Comparison of ENCODE assay signal across 9 mouse cellular contexts in the genomic region with DNA sequence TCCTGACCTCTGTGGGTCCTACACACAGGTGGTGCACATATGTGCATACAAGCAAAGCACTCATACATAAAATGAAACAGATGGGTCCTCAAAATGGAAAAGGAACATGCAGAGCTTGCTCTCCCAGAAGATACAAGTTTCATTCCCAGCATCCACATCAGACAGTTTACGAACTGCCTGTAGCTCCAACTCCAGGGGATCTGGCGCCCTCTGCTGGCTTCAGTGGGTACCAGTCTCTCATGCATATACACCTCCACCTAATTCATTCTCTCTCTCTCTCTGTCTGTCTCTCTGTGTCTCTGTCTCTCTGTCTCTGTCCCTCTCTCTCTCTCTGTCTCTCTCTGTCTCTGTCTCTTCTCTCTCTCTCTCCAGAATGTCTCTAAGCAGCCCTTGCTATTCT. TPM values are rescaled to one million over a fixed set of nuclear protein-coding genes. Genes with fewer than 3 reads are reported as not detected.
DNase-seq lines count a peak whose midpoint lies in the region; ATAC-seq lines count a peak whose summit lies in the region.
"Had no signal": no experiment of that assay in that cellular context is flagged by ENCODE, and none has a peak within 500 bp of the region (broad histone marks: within the 10 kb centered on the region; RNA-seq: fewer than 3 reads in every experiment).

No protein-coding gene starts in this region.

- 52% methylated on average over 2 of the region's 2 CpGs for WGBS in heart, embryonic 10.5 days
- WGBS in neural tube, embryonic 15.5 days = 50% methylated on average over 2 of the region's 2 CpGs

- no peak for ATAC-seq in neural tube, embryonic 15.5 days (ENCODE audit: low FRiP score)

- intact Hi-C loops in gastrocnemius, postnatal 36 days (cut with DNase I) = no loop called here

- H3K9ac ChIP-seq in neural tube, embryonic 15.5 days (replicated peaks) = no peak overlapping the region
- H3K9ac ChIP-seq: embryonic facial prominence, embryonic 15.5 days had no signal

- peaks cover under 1% of the 10 kb centered on the region; the same call in 1 of the 2 replicates for H3K36me3 ChIP-seq in heart, embryonic 10.5 days
- no peaks in the 10 kb centered on the region for H3K36me3 ChIP-seq in neural tube, embryonic 15.5 days
- H3K36me3 ChIP-seq: embryonic facial prominence, embryonic 15.5 days had no signal

- H3K4me3 ChIP-seq in heart, embryonic 10.5 days = no peak overlapping the region
- H3K4me3 ChIP-seq in neural tube, embryonic 15.5 days (replicated peaks) = no peak overlapping the region
- H3K4me3 ChIP-seq: embryonic facial prominence, embryonic 15.5 days had no signal

- H3K27me3 ChIP-seq in heart, embryonic 10.5 days (ENCODE audit: insufficient read depth, poor library complexity, severe bottlenecking) = no peaks in the 10 kb centered on the region
- no peaks in the 10 kb centered on the region for H3K27me3 ChIP-seq in neural tube, embryonic 15.5 days (replicated peaks)
- H3K27me3 ChIP-seq: embryonic facial prominence, embryonic 15.5 days had no signal

- peak; percentile 41 to 74 for DNase-seq in heart, adult 18-20 months
- no peak for DNase-seq in heart, embryonic 10.5 days (ENCODE audit: low spot score)
- DNase-seq in neural tube, embryonic 10.5 days (ENCODE audit: extremely low spot score, low spot score) = peak; percentile 54
- DNase-seq in adrenal gland, postnatal 10 days = peak; percentile 84
- peak; percentile 48 to 52 for DNase-seq in gastrocnemius, postnatal 36 days
- DNase-seq in mesoderm, embryonic 11.5 days (ENCODE audit: low read depth, low spot score) = peak; percentile 72
- DNase-seq in thymus, postnatal 25 days = peak; percentile 73

- H3K9me3 ChIP-seq in heart, embryonic 10.5 days = no peaks in the 10 kb centered on the region
- H3K9me3 ChIP-seq in neural tube, embryonic 15.5 days (replicated peaks) = no peaks in the 10 kb centered on the region
- H3K9me3 ChIP-seq: embryonic facial prominence, embryonic 15.5 days had no signal

- no peak overlapping the region for H3K4me2 ChIP-seq in neural tube, embryonic 15.5 days
- H3K4me2 ChIP-seq: embryonic facial prominence, embryonic 15.5 days had no signal

- H3K27ac ChIP-seq in heart, embryonic 10.5 days = no peak overlapping the region
- H3K27ac ChIP-seq in neural tube, embryonic 15.5 days (replicated peaks) = no peak overlapping the region
- H3K27ac ChIP-seq: embryonic facial prominence, embryonic 15.5 days had no signal

- H3K4me1 ChIP-seq in heart, embryonic 10.5 days = peaks cover 51% of the 10 kb centered on the region
- peaks cover 20% of the 10 kb centered on the region; the same call in 1 of the 2 replicates for H3K4me1 ChIP-seq in neural tube, embryonic 15.5 days

RNA-seq across cellular contexts. Expression of a gene that starts 19.7 kb away (rescaled TPM):
- 10 to 100 TPM; 10.2 to 10.4 TPM for total RNA-seq in heart, adult 18-20 months (2021)
- polyA plus RNA-seq in heart, embryonic 10.5 days (2016; fragmentation: Nextera tagmentation; extraction: Ambion mirVana) = 23.0 and 28.5 TPM in 2 replicates
- 19.5 and 21.5 TPM in 2 replicates for polyA plus RNA-seq in neural tube, embryonic 15.5 days (2015; fragmentation: Nextera tagmentation; extraction: Ambion mirVana)
- 10 to 100 TPM; 15.4 to 19.1 TPM for total RNA-seq in adrenal gland, postnatal 10 days (2021)
- 10 to 100 TPM; 10.4 to 12.8 TPM for total RNA-seq in gastrocnemius, postnatal 36 days (2021)

RNA-seq across cellular contexts. Expression of a gene that starts 22.4 kb away (rescaled TPM):
- 10 to 100 TPM; 83.3 to 87.1 TPM for total RNA-seq in heart, adult 18-20 months (2021)
- polyA plus RNA-seq in heart, embryonic 10.5 days (2016; fragmentation: Nextera tagmentation; extraction: Ambion mirVana) = 552 and 644 TPM in 2 replicates
- polyA plus RNA-seq in neural tube, embryonic 15.5 days (2015; fragmentation: Nextera tagmentation; extraction: Ambion mirVana) = 76.5 and 139 TPM in 2 replicates
- total RNA-seq in adrenal gland, postnatal 10 days (2021) = 100 to 1,000 TPM; 178 to 185 TPM
- total RNA-seq in gastrocnemius, postnatal 36 days (2021) = 10 to 100 TPM; 31.4 to 31.5 TPM

RNA-seq across cellular contexts. Expression of a gene that starts 45.2 kb away (rescaled TPM):
- not detected for total RNA-seq in heart, adult 18-20 months (2021)
- 0.63 and 1.3 TPM in 2 replicates for polyA plus RNA-seq in heart, embryonic 10.5 days (2016; fragmentation: Nextera tagmentation; extraction: Ambion mirVana)
- polyA plus RNA-seq in neural tube, embryonic 15.5 days (2015; fragmentation: Nextera tagmentation; extraction: Ambion mirVana) = 0.63 and 0.78 TPM in 2 replicates
- total RNA-seq in adrenal gland, postnatal 10 days (2021) = 1 to 10 TPM in 1 of 2 experiments, under 1 TPM in 1; 0.79 to 1.9 TPM
- total RNA-seq in gastrocnemius, postnatal 36 days (2021) = not detected

RNA-seq across cellular contexts. Expression of a gene that starts 46.0 kb away (rescaled TPM):
- total RNA-seq in heart, adult 18-20 months (2021) = 1 to 10 TPM; 1.3 to 2.1 TPM
- polyA plus RNA-seq in heart, embryonic 10.5 days (2016; fragmentation: Nextera tagmentation; extraction: Ambion mirVana) = 0.99 and 1.1 TPM in 2 replicates
- polyA plus RNA-seq in neural tube, embryonic 15.5 days (2015; fragmentation: Nextera tagmentation; extraction: Ambion mirVana) = 0.19 and 0.43 TPM in 2 replicates
- 1 to 10 TPM; 1.8 to 2.6 TPM for total RNA-seq in adrenal gland, postnatal 10 days (2021)
- total RNA-seq in gastrocnemius, postnatal 36 days (2021) = under 1 TPM; 0.13 to 0.35 TPM
